Mouse (Mus musculus) lung, postnatal 0 days (tissue): Measurements from ENCODE around the gene Fhl2.

Experiments used
- CTCF ChIP-seq: IDR thresholded peaks from 2 replicates; pipeline ENCODE4 v1.5.1; 2016; ENCODE audit warnings: antibody characterized with exemption, mild to moderate bottlenecking
- EP300 ChIP-seq: IDR thresholded peaks from 2 replicates; pipeline ENCODE4 v1.6.1; 2016; ENCODE audit warnings: antibody characterized with exemption, mild to moderate bottlenecking, control low read depth

DNA sequence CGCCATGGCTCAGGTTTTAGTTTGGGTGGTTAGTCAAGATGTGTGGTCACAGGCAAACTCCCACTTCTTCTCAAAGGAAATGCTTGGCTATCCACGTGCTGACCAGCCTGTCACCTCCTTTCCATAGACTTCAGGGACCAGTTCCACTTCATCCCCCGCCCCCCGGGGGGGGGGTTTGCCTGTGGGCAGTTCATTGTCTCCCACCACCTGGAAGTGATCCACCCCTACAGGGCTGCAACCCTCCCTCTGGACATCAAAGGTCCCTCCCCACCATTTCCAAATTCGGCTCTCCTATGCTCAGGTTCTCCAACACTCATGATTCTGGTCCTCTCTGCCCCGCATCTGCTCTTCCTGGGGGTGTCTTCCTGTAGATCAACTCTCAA, 33.7 kb downstream of the Fhl2 start:
- TF ChIP-seq CTCF, result no peak
- TF ChIP-seq EP300, result no peak
